Comparison of ENCODE assay signal across 12 mouse cellular contexts in the genomic region with DNA sequence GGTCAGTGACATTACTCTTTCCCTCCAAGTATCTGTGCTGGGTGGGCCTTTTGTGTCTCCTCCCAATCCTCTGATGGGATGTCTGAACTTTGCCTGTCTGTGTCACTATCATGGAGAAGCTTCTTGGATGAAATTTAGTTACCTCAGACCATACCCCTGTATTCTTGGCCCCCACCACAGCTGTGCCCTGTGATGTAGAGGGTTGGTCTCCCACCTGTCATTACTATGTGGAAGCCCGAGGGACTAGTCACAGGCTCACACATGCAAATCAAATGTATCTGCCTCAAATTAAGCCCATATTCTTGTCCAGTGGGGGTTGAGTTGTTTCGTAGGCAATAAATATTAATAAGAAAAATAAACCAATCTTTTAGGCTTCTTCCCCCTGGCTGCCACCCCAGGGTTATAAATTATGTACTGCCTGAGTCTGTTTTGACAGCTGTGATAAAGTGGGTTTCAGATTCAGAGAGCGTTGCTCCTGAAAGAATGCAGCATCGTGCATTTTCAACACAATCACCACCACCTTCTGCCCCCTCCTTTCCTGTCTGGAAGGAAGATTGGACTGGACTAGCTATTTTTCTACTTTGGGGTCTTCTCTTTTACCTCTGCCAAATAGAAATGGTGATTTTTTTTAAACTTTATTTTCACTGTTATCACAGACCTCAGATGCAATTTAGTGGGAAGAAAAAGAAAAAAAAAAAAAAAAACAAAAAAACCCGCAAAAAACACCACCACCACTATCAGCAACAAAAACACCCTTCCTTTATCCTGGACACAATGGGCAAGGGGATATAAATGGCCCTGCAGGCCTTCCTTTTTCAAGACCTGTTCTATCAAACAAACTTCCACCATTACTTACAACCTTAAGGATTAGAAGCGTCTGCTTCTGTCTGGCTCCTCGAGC.
A peak's percentile ranks its signal among the peaks of the same experiment; 100 is the strongest.
DNase-seq lines count a peak whose midpoint lies in the region; ATAC-seq and TF ChIP-seq lines count a peak whose summit lies in the region.
"Had no signal": no experiment of that assay in that cellular context is flagged by ENCODE, and none has a peak within 500 bp of the region (broad histone marks: within the 10 kb centered on the region; RNA-seq: fewer than 3 reads in every experiment).

No protein-coding gene starts in this region.

- no peak overlapping the region for H3K4me3 ChIP-seq in liver, adult 2 months (ENCODE audit: insufficient read depth, low read depth, low read length)
- no peak overlapping the region for H3K4me3 ChIP-seq in liver, embryonic 11.5 days (ENCODE audit: low read depth, low read length)
- no peak overlapping the region for H3K4me3 ChIP-seq in forebrain, embryonic 13.5 days
- H3K4me3 ChIP-seq in kidney, embryonic 14.5 days (ENCODE audit: low read length) = no peak overlapping the region
- H3K4me3 ChIP-seq in midbrain, embryonic 16.5 days (ENCODE audit: low read depth, low read length) = no peak overlapping the region

- 72% methylated on average over 7 of the region's 7 CpGs for WGBS in liver, adult 2 months
- 47% methylated on average over 7 of the region's 7 CpGs for WGBS in liver, embryonic 11.5 days
- 67% methylated on average over 7 of the region's 7 CpGs for WGBS in forebrain, embryonic 13.5 days
- WGBS in kidney, embryonic 14.5 days = 38% methylated on average over 7 of the region's 7 CpGs
- 56% methylated on average over 7 of the region's 7 CpGs for WGBS in midbrain, embryonic 16.5 days

- TF ChIP-seq CTCF in liver, adult 2 months (IDR thresholded peaks at IDR 0.05; ENCODE audit: low read depth, low read length) = no peak

- H3K4me1 ChIP-seq in liver, adult 2 months (ENCODE audit: control insufficient read depth, insufficient read depth, low read length) = peaks cover 3% of the 10 kb centered on the region; the same call in 1 of the 2 replicates
- H3K4me1 ChIP-seq in liver, embryonic 11.5 days (replicated peaks; ENCODE audit: control insufficient read depth, insufficient read depth, low read length) = no peaks in the 10 kb centered on the region
- H3K4me1 ChIP-seq in forebrain, embryonic 13.5 days = no peaks in the 10 kb centered on the region
- no peaks in the 10 kb centered on the region for H3K4me1 ChIP-seq in kidney, embryonic 14.5 days (ENCODE audit: control insufficient read depth, insufficient read depth, low read length)
- H3K4me1 ChIP-seq in midbrain, embryonic 16.5 days (ENCODE audit: control insufficient read depth, insufficient read depth, low read length) = peaks cover 3% of the 10 kb centered on the region; the same call in 1 of the 2 replicates

- H3K79me2 ChIP-seq in liver, adult 2 months (ENCODE audit: control insufficient read depth, insufficient read depth, low read length) = no peaks in the 10 kb centered on the region

- H3K9ac ChIP-seq in liver, adult 2 months (ENCODE audit: low read depth, low read length) = no peak overlapping the region
- H3K9ac ChIP-seq in liver, embryonic 11.5 days (ENCODE audit: low read depth, low read length) = no peak overlapping the region
- H3K9ac ChIP-seq in forebrain, embryonic 13.5 days = no peak overlapping the region
- no peak overlapping the region for H3K9ac ChIP-seq in kidney, embryonic 14.5 days (ENCODE audit: low read depth, low read length)
- H3K9ac ChIP-seq in midbrain, embryonic 16.5 days (ENCODE audit: low read depth, low read length) = no peak overlapping the region

- no peak overlapping the region for H3K4me2 ChIP-seq in liver, embryonic 11.5 days
- no peak overlapping the region for H3K4me2 ChIP-seq in forebrain, embryonic 13.5 days
- no peak overlapping the region for H3K4me2 ChIP-seq in kidney, embryonic 14.5 days (replicated peaks; ENCODE audit: low read depth, low read length)
- no peak overlapping the region for H3K4me2 ChIP-seq in midbrain, embryonic 16.5 days (ENCODE audit: low read length)

- no peaks in the 10 kb centered on the region for H3K9me3 ChIP-seq in liver, embryonic 11.5 days (ENCODE audit: control insufficient read depth, low read length)
- H3K9me3 ChIP-seq in forebrain, embryonic 13.5 days (replicated peaks) = no peaks in the 10 kb centered on the region
- no peaks in the 10 kb centered on the region for H3K9me3 ChIP-seq in kidney, embryonic 14.5 days (ENCODE audit: control insufficient read depth, low read length)
- H3K9me3 ChIP-seq in midbrain, embryonic 16.5 days (replicated peaks; ENCODE audit: control insufficient read depth, low read length, poor library complexity, severe bottlenecking) = no peaks in the 10 kb centered on the region

- no peak for TF ChIP-seq POLR2A in liver, adult 2 months (IDR thresholded peaks at IDR 0.05; ENCODE audit: extremely low read depth, insufficient read depth, low read length)

- no peak overlapping the region; the same call in 1 of the 2 replicates for H3K27ac ChIP-seq in liver, adult 2 months (replicated peaks; ENCODE audit: insufficient read depth, low read depth, low read length)
- H3K27ac ChIP-seq in liver, embryonic 11.5 days (ENCODE audit: low read depth, low read length) = no peak overlapping the region
- no peak overlapping the region for H3K27ac ChIP-seq in forebrain, embryonic 13.5 days
- H3K27ac ChIP-seq in kidney, embryonic 14.5 days (ENCODE audit: low read depth, low read length) = no peak overlapping the region
- no peak overlapping the region for H3K27ac ChIP-seq in midbrain, embryonic 16.5 days (ENCODE audit: low read length)

- no peak for ATAC-seq in liver, embryonic 11.5 days (replicated peaks; ENCODE audit: low FRiP score)
- ATAC-seq in forebrain, embryonic 13.5 days = peak; percentile 70
- ATAC-seq in kidney, embryonic 14.5 days (ENCODE audit: low FRiP score, low TSS enrichment) = peak; percentile 73; the same call in 1 of the 2 replicates
- ATAC-seq in midbrain, embryonic 16.5 days = peak; percentile 83
- no peak for ATAC-seq in cerebellum, adult (ENCODE audit: insufficient number of reproducible peaks, low FRiP score, low TSS enrichment)

- H3K36me3 ChIP-seq in liver, adult 2 months (ENCODE audit: control insufficient read depth, insufficient read depth, low read length) = no peaks in the 10 kb centered on the region
- H3K36me3 ChIP-seq in liver, embryonic 11.5 days (ENCODE audit: control insufficient read depth, insufficient read depth, low read length) = no peaks in the 10 kb centered on the region
- H3K36me3 ChIP-seq in forebrain, embryonic 13.5 days (ENCODE audit: poor library complexity, severe bottlenecking) = no peaks in the 10 kb centered on the region
- no peaks in the 10 kb centered on the region for H3K36me3 ChIP-seq in kidney, embryonic 14.5 days (ENCODE audit: control insufficient read depth, insufficient read depth, low read length)
- no peaks in the 10 kb centered on the region for H3K36me3 ChIP-seq in midbrain, embryonic 16.5 days (ENCODE audit: control insufficient read depth, insufficient read depth, low read length)

- no peaks in the 10 kb centered on the region for H3K27me3 ChIP-seq in liver, adult 2 months (ENCODE audit: control insufficient read depth, insufficient read depth, low read length)
- no peaks in the 10 kb centered on the region for H3K27me3 ChIP-seq in liver, embryonic 11.5 days (replicated peaks; ENCODE audit: control insufficient read depth, insufficient read depth, low read length)
- H3K27me3 ChIP-seq in forebrain, embryonic 13.5 days = no peaks in the 10 kb centered on the region
- no peaks in the 10 kb centered on the region for H3K27me3 ChIP-seq in kidney, embryonic 14.5 days (ENCODE audit: control insufficient read depth, insufficient read depth, low read length)
- H3K27me3 ChIP-seq in midbrain, embryonic 16.5 days (ENCODE audit: control insufficient read depth, insufficient read depth, low read depth, low read length) = no peaks in the 10 kb centered on the region
- H3K27me3 ChIP-seq: CH12.LX had no signal

- peak; percentile 9 for DNase-seq in liver, adult 2 months (ENCODE audit: extremely low read depth, low read depth, low spot score)
- DNase-seq in liver, embryonic 11.5 days (ENCODE audit: low spot score) = no peak
- DNase-seq in thymus, postnatal 10 days (ENCODE audit: low spot score in 2 of 2) = no peak
- DNase-seq in T-cell, adult 2 months (ENCODE audit: low spot score) = no peak
- DNase-seq: adrenal gland, postnatal 25 days; cerebellum, adult 2 months; thymus, postnatal 4 days had no signal

Comparison
In these comparisons a context has a peak if more than half of its experiments do, and no peak if none do; other contexts are left out.
1. ATAC-seq: peak in forebrain, embryonic 13.5 days (single experiment), kidney, embryonic 14.5 days (single experiment) and midbrain, embryonic 16.5 days (single experiment); none in liver, embryonic 11.5 days (single experiment) and cerebellum, adult (single experiment).